In genomic region chr7:100762726-100763125, GRCm38 (mm10) we compare ENCODE assay signal across 15 mouse cellular contexts. TPM values are rescaled to one million over a fixed set of nuclear protein-coding genes. Genes with fewer than 3 reads are reported as not detected.
DNase-seq lines count a peak whose midpoint lies in the region; ATAC-seq and TF ChIP-seq lines count a peak whose summit lies in the region.
"Had no signal": no experiment of that assay in that cellular context is flagged by ENCODE, and none has a peak within 500 bp of the region (broad histone marks: within the 10 kb centered on the region; RNA-seq: fewer than 3 reads in every experiment).

No protein-coding gene starts in this region.

- H3K4me2 ChIP-seq in forebrain, embryonic 16.5 days (ENCODE audit: low read length) = no peak overlapping the region
- H3K4me2 ChIP-seq in forebrain, postnatal 0 days (ENCODE audit: low read depth) = no peak overlapping the region
- no peak overlapping the region for H3K4me2 ChIP-seq in limb, embryonic 13.5 days (replicated peaks)
- H3K4me2 ChIP-seq: embryonic facial prominence, embryonic 15.5 days; midbrain, embryonic 12.5 days; stomach, embryonic 15.5 days had no signal

- no peaks in the 10 kb centered on the region for H3K36me3 ChIP-seq in forebrain, embryonic 16.5 days (ENCODE audit: control insufficient read depth, insufficient read depth)
- H3K36me3 ChIP-seq in forebrain, postnatal 0 days (ENCODE audit: insufficient read depth) = no peaks in the 10 kb centered on the region
- H3K36me3 ChIP-seq in limb, embryonic 13.5 days = peaks cover 3% of the 10 kb centered on the region; the same call in 1 of the 2 replicates
- H3K36me3 ChIP-seq in limb, embryonic 10.5 days = peaks cover 13% of the 10 kb centered on the region
- H3K36me3 ChIP-seq: embryonic facial prominence, embryonic 15.5 days; midbrain, embryonic 12.5 days; stomach, embryonic 15.5 days had no signal

- H3K27me3 ChIP-seq in forebrain, embryonic 16.5 days (replicated peaks; ENCODE audit: control insufficient read depth, insufficient read depth, low read length) = no peaks in the 10 kb centered on the region
- no peaks in the 10 kb centered on the region for H3K27me3 ChIP-seq in forebrain, postnatal 0 days (ENCODE audit: insufficient read depth, low read length)
- no peaks in the 10 kb centered on the region for H3K27me3 ChIP-seq in limb, embryonic 13.5 days
- no peaks in the 10 kb centered on the region for H3K27me3 ChIP-seq in limb, embryonic 10.5 days (ENCODE audit: low read depth, poor library complexity, severe bottlenecking)
- H3K27me3 ChIP-seq: embryonic facial prominence, embryonic 15.5 days; midbrain, embryonic 12.5 days; stomach, embryonic 15.5 days had no signal

- H3K27ac ChIP-seq in forebrain, embryonic 16.5 days (ENCODE audit: low read length) = peak overlapping the region; percentile 37; the same call in 1 of the 2 replicates
- H3K27ac ChIP-seq in forebrain, postnatal 0 days (ENCODE audit: low read depth, low read length) = no peak overlapping the region
- H3K27ac ChIP-seq in limb, embryonic 13.5 days = peak overlapping the region; percentile 8; the same call in 1 of the 2 replicates
- no peak overlapping the region for H3K27ac ChIP-seq in limb, embryonic 10.5 days
- H3K27ac ChIP-seq: embryonic facial prominence, embryonic 15.5 days; left cerebral cortex, adult 2 months; midbrain, embryonic 12.5 days; stomach, embryonic 15.5 days had no signal

- DNase-seq in forebrain, postnatal 0 days = no peak
- no peak for DNase-seq in limb, embryonic 10.5 days (ENCODE audit: low spot score)
- peak; percentile 69 to 79 for DNase-seq in cerebellum, adult 18-20 months
- peak; percentile 3 for DNase-seq in gastrocnemius, postnatal 10 days
- no peak for DNase-seq in left cerebral cortex, postnatal 25 days (ENCODE audit: low spot score in 2 of 2)
- DNase-seq: heart, postnatal 14 days; right cerebral cortex, postnatal 14 days; thymus, postnatal 4 days had no signal

- H3K4me3 ChIP-seq in forebrain, embryonic 16.5 days (replicated peaks; ENCODE audit: low read length) = no peak overlapping the region
- no peak overlapping the region for H3K4me3 ChIP-seq in forebrain, postnatal 0 days (ENCODE audit: low read depth, low read length)
- H3K4me3 ChIP-seq in limb, embryonic 13.5 days = no peak overlapping the region
- H3K4me3 ChIP-seq in limb, embryonic 10.5 days = no peak overlapping the region
- H3K4me3 ChIP-seq: embryonic facial prominence, embryonic 15.5 days; left cerebral cortex, adult 2 months; midbrain, embryonic 12.5 days; stomach, embryonic 15.5 days had no signal

- intact Hi-C loops in left cerebral cortex, postnatal 25 days (cut with DNase I) = no loop called here

- no peak for TF ChIP-seq CTCF in forebrain, postnatal 0 days (IDR thresholded peaks at IDR 0.05; ENCODE audit: low read depth)

- no peak overlapping the region for H3K9ac ChIP-seq in forebrain, embryonic 16.5 days (replicated peaks; ENCODE audit: low read depth, low read length)
- no peak overlapping the region for H3K9ac ChIP-seq in forebrain, postnatal 0 days
- H3K9ac ChIP-seq in limb, embryonic 13.5 days = no peak overlapping the region
- H3K9ac ChIP-seq: embryonic facial prominence, embryonic 15.5 days; midbrain, embryonic 12.5 days; stomach, embryonic 15.5 days had no signal

- H3K9me3 ChIP-seq in forebrain, embryonic 16.5 days (ENCODE audit: control insufficient read depth, low read length) = peaks cover 3% of the 10 kb centered on the region; the same call in 1 of the 2 replicates
- no peaks in the 10 kb centered on the region for H3K9me3 ChIP-seq in forebrain, postnatal 0 days (ENCODE audit: low read length)
- H3K9me3 ChIP-seq in limb, embryonic 13.5 days = no peaks in the 10 kb centered on the region
- H3K9me3 ChIP-seq in limb, embryonic 10.5 days (replicated peaks) = no peaks in the 10 kb centered on the region
- H3K9me3 ChIP-seq: embryonic facial prominence, embryonic 15.5 days; stomach, embryonic 15.5 days had no signal

- H3K4me1 ChIP-seq in forebrain, embryonic 16.5 days (replicated peaks; ENCODE audit: control insufficient read depth, insufficient read depth, low read length) = peaks cover 8% of the 10 kb centered on the region
- H3K4me1 ChIP-seq in forebrain, postnatal 0 days (ENCODE audit: insufficient read depth) = no peaks in the 10 kb centered on the region
- peaks cover 16% of the 10 kb centered on the region for H3K4me1 ChIP-seq in limb, embryonic 13.5 days
- peaks cover 9% of the 10 kb centered on the region; the same call in 1 of the 2 replicates for H3K4me1 ChIP-seq in limb, embryonic 10.5 days
- H3K4me1 ChIP-seq: embryonic facial prominence, embryonic 15.5 days; stomach, embryonic 15.5 days had no signal

- ATAC-seq in forebrain, embryonic 16.5 days = no peak
- ATAC-seq in forebrain, postnatal 0 days = no peak
- no peak for ATAC-seq in limb, embryonic 13.5 days (ENCODE audit: low FRiP score, low read depth)
- no peak for ATAC-seq in activated CD4-positive, CD25-positive, alpha-beta regulatory T cell, adult 4 months

RNA-seq across cellular contexts. Expression of gene Fam168a, which starts 56.3 kb away (rescaled TPM):
- 118 and 119 TPM in 2 replicates for polyA plus RNA-seq in forebrain, embryonic 16.5 days (2015; fragmentation: Nextera tagmentation; extraction: Ambion mirVana)
- 84.0 and 116 TPM in 2 replicates for total RNA-seq in forebrain, postnatal 0 days (2014; rRNA removed)
- 90.1 and 91.7 TPM in 2 replicates for polyA plus RNA-seq in forebrain, postnatal 0 days (2015; fragmentation: Nextera tagmentation; extraction: Ambion mirVana)
- polyA plus RNA-seq in limb, embryonic 13.5 days (2015; fragmentation: Nextera tagmentation; extraction: Ambion mirVana) = 56.2 and 62.8 TPM in 2 replicates
- polyA plus RNA-seq in limb, embryonic 10.5 days (2016; fragmentation: Nextera tagmentation; extraction: Ambion mirVana) = 29.6 and 39.6 TPM in 2 replicates
- 10 to 100 TPM; 51.6 to 55.3 TPM for total RNA-seq in gastrocnemius, postnatal 10 days (2021)
- 100 to 1,000 TPM; 229 to 230 TPM for total RNA-seq in left cerebral cortex, postnatal 25 days (2021)
- polyA plus RNA-seq in activated CD4-positive, CD25-positive, alpha-beta regulatory T cell, adult 4 months (2017; shearing (Covaris generic)) = 10 to 100 TPM; 17.3 to 18.0 TPM

Comparison
In these comparisons a context has a peak if more than half of its experiments do, and no peak if none do; other contexts are left out.
1. H3K27ac ChIP-seq: peak in forebrain, embryonic 16.5 days (single experiment) and limb, embryonic 13.5 days (single experiment); none in forebrain, postnatal 0 days (single experiment) and limb, embryonic 10.5 days (single experiment).
2. DNase-seq: peak in cerebellum, adult 18-20 months (2 of 2) and gastrocnemius, postnatal 10 days (single experiment); none in forebrain, postnatal 0 days (single experiment), limb, embryonic 10.5 days (single experiment) and left cerebral cortex, postnatal 25 days (0 of 2).